Mouse (Mus musculus) heart, postnatal 36 days (tissue): ENCODE data around the gene Nr6a1. TPM values are rescaled to one million over a fixed set of nuclear protein-coding genes. Genes with fewer than 3 reads are reported as not detected.

Experiments
- DNase-seq, 2 experiments: peaks; one replicate each; pipeline ENCODE4 v3.0.0; 2021 to 2022
- intact Hi-C: fragments of 180-260 bp; cut with DNase I; formaldehyde crosslinking; loops from one replicate; pipeline ENCODE4 v1.15.1; 2025
- total RNA-seq, 2 experiments: library from RNA; stranded (reverse); gene quantifications; 2 replicates each; pipeline ENCODE4 v1.2.3; 2021

The Nr6a1 gene
- total RNA-seq, 2 experiments from 2014 or later = 1.6 to 1.8 TPM

GRCm38 (mm10) chr2:38939047-38939446 lies 11.6 kb upstream of the Nr6a1 start:
- no peak for DNase-seq
- intact Hi-C loops = no loop called here

- no peak for DNase-seq
- intact Hi-C loops = no loop called here
These were observed 10.5 kb upstream of the Nr6a1 start for GRCm38 (mm10) chr2:38938007-38938406.

- intact Hi-C loops = no loop called here
- no peak for DNase-seq
These were observed 9.9 kb upstream of the Nr6a1 start for GRCm38 (mm10) chr2:38937396-38937795.

- peak in 1 of 2 experiments; percentile 1 for DNase-seq
- intact Hi-C loops = no loop called here
These were observed 9.4 kb upstream of the Nr6a1 start for GRCm38 (mm10) chr2:38936721-38937378.

- no peak for DNase-seq
- intact Hi-C loops = no loop called here
These were observed 7.4 kb upstream of the Nr6a1 start for GRCm38 (mm10) chr2:38934936-38935335.

GRCm38 (mm10) chr2:38933931-38934330 lies 6.4 kb upstream of the Nr6a1 start:
- DNase-seq = no peak
- intact Hi-C loops = no loop called here

GRCm38 (mm10) chr2:38931851-38932667 lies 4.6 kb upstream of the Nr6a1 start, which contains the start of gene Olfml2a:
Olfml2a (plus strand) TSS chr2:38931978.
- intact Hi-C loops = no loop called here
- peak; percentile 71 to 80 for DNase-seq

GRCm38 (mm10) chr2:38930269-38930668 lies 2.8 kb upstream of the Nr6a1 start:
- intact Hi-C loops = no loop called here
- DNase-seq = no peak

- intact Hi-C loops = loop anchor here (5.0 to 10.0 kb wide), 3 partner anchors 141 to 298 kb away; partner anchors contain the start of genes Golga1, Ppp6c and Scai
- DNase-seq = peak; percentile 91 to 94
These were observed 1.2 kb downstream of the Nr6a1 start for GRCm38 (mm10) chr2:38926145-38926891.

- intact Hi-C loops = loop anchor here (5.0 to 10.0 kb wide), 3 partner anchors 142 to 299 kb away; partner anchors contain the start of genes Golga1, Ppp6c and Scai
- no peak for DNase-seq
These were observed 2.1 kb downstream of the Nr6a1 start for GRCm38 (mm10) chr2:38925171-38926080.

GRCm38 (mm10) chr2:38924571-38924970 lies 2.9 kb downstream of the Nr6a1 start:
- intact Hi-C loops = loop anchor here (10.0 kb wide), 2 partner anchors 270 to 300 kb away; partner anchors contain the start of genes Ppp6c and Scai
- DNase-seq = no peak

GRCm38 (mm10) chr2:38923911-38924310 lies 3.6 kb downstream of the Nr6a1 start:
- intact Hi-C loops = loop anchor here (10.0 kb wide), 2 partner anchors 271 to 301 kb away; partner anchors contain the start of genes Ppp6c and Scai
- DNase-seq = no peak

GRCm38 (mm10) chr2:38923471-38923870 lies 4.0 kb downstream of the Nr6a1 start:
- no peak for DNase-seq
- intact Hi-C loops = loop anchor here (10.0 kb wide), 2 partner anchors 271 to 301 kb away; partner anchors contain the start of genes Ppp6c and Scai

- intact Hi-C loops = loop anchor here (10.0 kb wide), 2 partner anchors 273 to 303 kb away; partner anchors contain the start of genes Ppp6c and Scai
- DNase-seq = no peak
These were observed 6.1 kb downstream of the Nr6a1 start for GRCm38 (mm10) chr2:38921374-38921773.

GRCm38 (mm10) chr2:38916947-38917691 lies 10.4 kb downstream of the Nr6a1 start:
- intact Hi-C loops = no loop called here

GRCm38 (mm10) chr2:38914965-38915364 lies 12.5 kb downstream of the Nr6a1 start:
- no peak for DNase-seq
- intact Hi-C loops = no loop called here

More at GRCm38 (mm10) chr2:38916947-38917691, 10.4 kb downstream of the Nr6a1 start:
- no peak for DNase-seq

GRCm38 (mm10) chr2:38914517-38914916 lies 13.0 kb downstream of the Nr6a1 start:
- DNase-seq = no peak
- intact Hi-C loops = no loop called here

- intact Hi-C loops = no loop called here
- no peak for DNase-seq
These were observed 18.9 kb downstream of the Nr6a1 start for GRCm38 (mm10) chr2:38908604-38909003.

- intact Hi-C loops = no loop called here
- DNase-seq = peak; percentile 17 to 24
These were observed 21.4 kb downstream of the Nr6a1 start for GRCm38 (mm10) chr2:38906097-38906496.
